Mouse (Mus musculus) midbrain, embryonic 16.5 days (tissue): ENCODE measurements at regions not wholly inside any gene's neighbourhood (a gene's known extent, or its start where the extent isn't known, plus 50 kb on each side); places are given as distances from the start of the nearest gene placed in this dataset.

Experiments
- ATAC-seq: fragments of 200-750 bp; cut with Nextera tagmentation; 2 replicates; pipeline ENCODE4 v1.8.0; 2017; ENCODE audit warnings: moderate TSS enrichment
- H3K27ac ChIP-seq: fragments of 300-500 bp; sonication (generic); 2 replicates; pipeline ENCODE4 v1.5.1; 2014; ENCODE audit warnings: mild to moderate bottlenecking, low read length, mixed read lengths
- H3K27me3 ChIP-seq: fragments of 300-500 bp; sonication (generic); 2 replicates; pipeline ENCODE4 v1.6.1; 2014; ENCODE audit warnings: low read depth, low read length, mixed read lengths; ENCODE audit not compliant: control insufficient read depth, insufficient read depth
- H3K36me3 ChIP-seq: fragments of 300-500 bp; sonication (generic); 2 replicates; pipeline ENCODE4 v1.6.1; 2014; ENCODE audit warnings: mild to moderate bottlenecking, low read length, moderate library complexity, mixed read lengths; ENCODE audit not compliant: control insufficient read depth, insufficient read depth
- H3K4me1 ChIP-seq: fragments of 300-500 bp; sonication (generic); 2 replicates; pipeline ENCODE4 v1.6.1; 2014; ENCODE audit warnings: mild to moderate bottlenecking, low read length, mixed read lengths; ENCODE audit not compliant: control insufficient read depth, insufficient read depth
- H3K4me2 ChIP-seq: fragments of 300-500 bp; sonication (generic); 2 replicates; pipeline ENCODE4 v1.6.1; 2014; ENCODE audit warnings: mild to moderate bottlenecking, low read length, mixed read lengths
- H3K4me3 ChIP-seq: fragments of 300-500 bp; sonication (generic); 2 replicates; pipeline ENCODE4 v1.5.1; 2014; ENCODE audit warnings: low read depth, mild to moderate bottlenecking, low read length, moderate library complexity, mixed read lengths
- H3K9ac ChIP-seq: fragments of 300-500 bp; sonication (generic); 2 replicates; pipeline ENCODE4 v1.6.1; 2014; ENCODE audit warnings: low read depth, low read length, mixed read lengths
- H3K9me3 ChIP-seq: fragments of 300-500 bp; sonication (generic); replicated peaks from 2 replicates; pipeline ENCODE4 v1.6.1; 2014; ENCODE audit warnings: mild to moderate bottlenecking, low read length, mixed read lengths; ENCODE audit not compliant: control insufficient read depth, poor library complexity, severe bottlenecking
- WGBS: fragments of 180-500 bp; shearing (Covaris S2); extraction: QIAGEN DNeasy Blood & Tissue Kit; methylation state at CpG from one replicate; pipeline ENCODE4 v1.1.7; 2014; 5-methylcytosine and 5-hydroxymethylcytosine counted together

DNA sequence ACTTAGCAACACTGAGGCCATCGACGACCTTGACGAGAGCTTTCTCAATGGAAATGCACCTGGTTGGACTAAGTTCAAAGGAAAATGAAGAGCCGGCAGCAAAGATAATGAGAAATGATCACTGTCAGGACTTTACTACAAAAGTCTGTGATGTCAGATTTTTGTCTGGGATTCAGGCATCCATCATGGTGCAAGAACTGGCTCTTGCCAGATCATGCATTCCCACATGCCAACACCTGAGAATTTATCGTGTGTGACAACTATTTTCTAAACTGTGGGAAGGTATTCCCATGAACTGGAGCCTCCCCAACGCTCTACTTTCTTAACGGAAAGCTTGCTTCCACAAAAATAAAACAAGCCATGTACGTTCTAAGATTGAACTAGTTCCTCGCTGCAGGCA lies 58.1 kb downstream of the Irx6 start:
- Histone ChIP-seq H3K4me2 (no peak overlapping the region), H3K4me1 (no peaks in the 10 kb centered on the region), H3K4me3 (no peak overlapping the region), H3K27ac (no peak overlapping the region), H3K36me3 (no peaks in the 10 kb centered on the region), H3K9me3 (no peaks in the 10 kb centered on the region), H3K27me3 (peaks cover 5% of the 10 kb centered on the region), H3K9ac (no peak overlapping the region)
- ATAC-seq = no peak
- 92% methylated on average over 9 of the region's 9 CpGs for WGBS

DNA sequence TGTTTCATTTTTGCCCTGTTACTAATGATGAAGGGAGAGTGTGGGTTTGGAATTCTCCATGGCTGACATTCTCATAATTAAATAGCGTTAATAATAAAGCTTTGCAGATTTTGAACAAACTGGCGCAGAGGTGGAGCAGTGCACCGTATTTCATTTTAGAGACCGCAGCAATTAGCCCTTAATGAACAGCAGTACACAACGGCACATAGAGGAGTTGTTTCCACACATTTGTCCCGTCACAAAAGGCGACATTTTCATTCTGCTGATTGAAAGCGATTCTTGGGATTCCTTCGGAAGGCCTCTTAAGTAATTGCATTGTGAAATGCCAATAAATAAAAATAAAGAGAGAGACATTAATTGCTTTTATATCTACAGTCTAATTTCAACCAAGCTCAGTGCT lies 61.6 kb downstream of the Irx6 start:
- Histone ChIP-seq H3K9ac (no peak overlapping the region), H3K4me3 (no peak overlapping the region), H3K9me3 (no peaks in the 10 kb centered on the region), H3K4me1 (peaks cover 4% of the 10 kb centered on the region; the same call in 1 of the 2 replicates), H3K27me3 (peaks cover 4% of the 10 kb centered on the region; the same call in 1 of the 2 replicates), H3K27ac (no peak overlapping the region), H3K4me2 (no peak overlapping the region), H3K36me3 (no peaks in the 10 kb centered on the region)
- ATAC-seq = no peak
- 69% methylated on average over 9 of the region's 9 CpGs for WGBS

DNA sequence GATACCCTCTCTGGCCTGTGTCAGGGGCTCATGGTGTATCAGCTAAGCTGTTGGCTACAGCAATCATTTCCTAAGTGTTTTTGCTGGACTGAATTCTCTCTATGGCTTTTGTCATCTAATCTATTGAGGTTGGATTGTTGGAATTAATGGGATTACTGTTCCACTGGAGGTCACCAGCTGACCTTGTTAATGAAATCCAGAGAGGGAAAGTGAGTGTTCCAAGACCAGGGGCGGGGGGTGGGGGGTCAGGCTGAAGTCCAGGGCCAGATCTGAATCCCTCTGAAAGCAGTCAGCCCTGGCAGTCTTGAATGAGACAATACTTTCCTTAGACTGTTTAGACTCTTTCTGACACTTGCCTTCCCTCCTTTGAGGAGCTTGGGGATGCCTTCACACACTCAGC lies 64.0 kb downstream of the Irx6 start:
- Histone ChIP-seq H3K9ac (no peak overlapping the region), H3K36me3 (no peaks in the 10 kb centered on the region), H3K4me2 (no peak overlapping the region), H3K27ac (no peak overlapping the region), H3K4me1 (peaks cover 10% of the 10 kb centered on the region), H3K27me3 (peaks cover 4% of the 10 kb centered on the region; the same call in 1 of the 2 replicates), H3K9me3 (no peaks in the 10 kb centered on the region), H3K4me3 (no peak overlapping the region)
- WGBS = 29% methylated on average over 1 of the region's 1 CpGs
- ATAC-seq = no peak

DNA sequence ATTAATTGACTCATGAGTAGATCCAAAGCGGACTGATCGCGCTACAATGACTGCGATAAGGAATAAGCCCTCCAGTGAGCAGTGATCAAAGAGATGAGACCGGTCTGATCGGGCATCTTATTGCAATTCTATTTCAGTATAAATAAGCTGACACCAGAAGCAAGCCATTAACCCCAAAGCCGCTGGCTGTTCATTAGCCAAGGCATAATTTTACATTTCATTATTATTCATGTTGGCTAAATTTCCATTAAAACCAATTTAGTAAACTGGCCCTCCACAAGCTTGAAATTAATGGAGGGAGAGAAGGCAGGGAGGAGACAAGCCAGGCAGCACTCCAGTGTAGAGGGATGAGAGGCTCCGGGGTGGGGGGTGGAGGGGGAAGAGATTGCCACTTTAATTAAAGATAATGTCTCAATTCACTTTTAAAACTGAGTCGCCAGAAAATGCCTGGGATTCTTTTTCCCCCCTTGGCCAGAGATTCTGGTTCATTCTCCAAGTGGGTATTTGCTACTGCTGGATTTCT lies 66.3 kb downstream of the Irx6 start:
- H3K27me3 ChIP-seq = peaks cover 4% of the 10 kb centered on the region; the same call in 1 of the 2 replicates
- peaks cover 18% of the 10 kb centered on the region for H3K4me1 ChIP-seq
- WGBS = 30% methylated on average over 9 of the region's 9 CpGs
- no peak for ATAC-seq
- H3K36me3 ChIP-seq = no peaks in the 10 kb centered on the region
- H3K27ac ChIP-seq = no peak overlapping the region
- no peak overlapping the region for H3K4me2 ChIP-seq
- H3K9ac ChIP-seq = no peak overlapping the region
- no peak overlapping the region for H3K4me3 ChIP-seq
- no peaks in the 10 kb centered on the region for H3K9me3 ChIP-seq

DNA sequence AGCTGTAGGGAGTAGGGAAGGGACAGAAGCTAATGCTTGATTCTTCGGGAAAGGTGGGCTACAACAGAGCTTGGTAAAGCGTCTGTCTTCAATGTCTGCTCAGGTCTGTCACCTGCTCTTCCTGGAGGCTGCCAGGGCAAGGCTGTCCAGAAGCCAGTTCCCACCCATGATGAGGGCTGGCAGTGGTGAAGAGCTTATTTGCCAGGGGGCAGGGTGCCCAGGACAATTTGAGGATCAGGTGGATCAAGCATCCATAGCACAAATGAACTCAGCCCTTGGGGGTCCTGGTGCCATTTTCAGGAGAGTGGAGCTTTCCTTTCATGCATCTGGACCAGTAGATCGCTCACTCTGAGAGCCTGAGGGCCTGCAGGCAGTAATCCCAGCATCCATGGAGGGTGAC lies 67.7 kb downstream of the Irx6 start:
- Histone ChIP-seq H3K27me3 (peaks cover 2% of the 10 kb centered on the region; the same call in 1 of the 2 replicates), H3K4me1 (peaks cover 18% of the 10 kb centered on the region), H3K27ac (no peak overlapping the region), H3K36me3 (no peaks in the 10 kb centered on the region), H3K9me3 (no peaks in the 10 kb centered on the region), H3K4me3 (no peak overlapping the region), H3K9ac (no peak overlapping the region), H3K4me2 (no peak overlapping the region)
- 90% methylated on average over 3 of the region's 3 CpGs for WGBS
- ATAC-seq = no peak

DNA sequence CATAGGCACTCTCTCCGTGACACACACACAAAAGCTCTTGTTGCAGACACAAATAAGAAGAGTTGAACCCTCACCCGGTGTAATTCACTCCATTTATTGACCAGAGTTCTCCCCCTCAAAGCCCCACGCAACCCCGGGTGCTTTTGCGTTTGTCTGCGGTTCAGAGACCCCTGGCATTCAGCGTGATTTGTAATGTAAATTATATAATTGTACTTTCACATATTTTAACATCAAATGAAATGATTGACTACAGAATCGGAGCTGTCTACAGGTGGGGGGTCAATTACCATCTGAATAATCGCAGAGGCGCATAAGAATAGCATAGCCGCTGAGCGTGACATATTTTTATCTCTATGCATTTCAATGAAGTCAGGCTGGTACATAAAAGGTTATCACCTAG lies 69.0 kb downstream of the Irx6 start:
- Histone ChIP-seq H3K9ac (no peak overlapping the region), H3K36me3 (no peaks in the 10 kb centered on the region), H3K4me3 (no peak overlapping the region), H3K27me3 (no peaks in the 10 kb centered on the region), H3K4me1 (peaks cover 23% of the 10 kb centered on the region), H3K4me2 (no peak overlapping the region), H3K27ac (no peak overlapping the region), H3K9me3 (no peaks in the 10 kb centered on the region)
- WGBS = 8% methylated on average over 12 of the region's 12 CpGs
- ATAC-seq = peak; percentile 67; the same call in 1 of the 2 replicates

DNA sequence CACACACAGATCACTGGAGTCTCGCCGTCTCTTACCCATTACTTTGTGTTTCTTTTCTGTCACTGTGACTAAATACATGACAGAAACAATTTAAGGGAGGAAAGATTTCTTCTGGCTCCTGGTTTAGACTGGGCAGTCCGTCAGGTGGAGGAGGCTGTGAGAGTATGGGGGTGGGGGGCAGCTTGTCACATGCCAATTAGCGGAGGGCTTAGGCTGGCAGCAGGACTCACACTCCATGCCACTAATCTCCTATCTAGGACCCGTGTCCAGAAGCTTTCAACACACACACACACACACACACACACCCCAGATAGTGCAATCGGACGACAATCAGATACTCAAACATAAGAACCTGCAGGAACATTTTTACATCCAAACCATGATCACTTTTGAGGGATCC lies 73.0 kb downstream of the Irx6 start:
- no peak for ATAC-seq
- WGBS = 36% methylated on average over 7 of the region's 7 CpGs
- Histone ChIP-seq H3K9me3 (no peaks in the 10 kb centered on the region), H3K9ac (no peak overlapping the region), H3K27me3 (no peaks in the 10 kb centered on the region), H3K4me1 (peaks cover 20% of the 10 kb centered on the region), H3K27ac (no peak overlapping the region), H3K4me3 (no peak overlapping the region), H3K36me3 (no peaks in the 10 kb centered on the region), H3K4me2 (no peak overlapping the region)

DNA sequence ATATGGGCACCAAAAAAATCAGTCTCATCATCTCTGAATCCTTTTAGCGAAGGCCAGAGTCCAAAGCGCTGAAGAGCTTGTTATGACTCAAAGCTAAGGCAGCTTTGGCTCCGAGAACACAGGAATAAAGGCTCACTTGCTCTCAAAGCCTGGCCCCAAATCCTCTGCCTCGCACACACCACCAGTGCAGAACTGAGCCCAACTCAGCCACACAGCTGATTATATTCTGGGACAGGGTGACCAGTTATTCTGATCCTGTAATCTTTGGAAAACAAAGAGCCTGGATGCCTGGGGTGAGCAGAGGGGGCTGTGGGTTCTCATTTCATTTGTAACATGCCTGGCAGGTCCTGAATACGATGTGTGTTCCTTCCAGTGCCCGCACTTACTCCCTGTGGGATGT lies 73.9 kb downstream of the Irx6 start:
- Histone ChIP-seq H3K4me2 (no peak overlapping the region), H3K36me3 (no peaks in the 10 kb centered on the region), H3K4me3 (no peak overlapping the region), H3K4me1 (peaks cover 16% of the 10 kb centered on the region), H3K27me3 (no peaks in the 10 kb centered on the region), H3K9me3 (no peaks in the 10 kb centered on the region), H3K27ac (no peak overlapping the region), H3K9ac (no peak overlapping the region)
- WGBS = 23% methylated on average over 6 of the region's 6 CpGs
- peak; percentile 56; the same call in 1 of the 2 replicates for ATAC-seq

DNA sequence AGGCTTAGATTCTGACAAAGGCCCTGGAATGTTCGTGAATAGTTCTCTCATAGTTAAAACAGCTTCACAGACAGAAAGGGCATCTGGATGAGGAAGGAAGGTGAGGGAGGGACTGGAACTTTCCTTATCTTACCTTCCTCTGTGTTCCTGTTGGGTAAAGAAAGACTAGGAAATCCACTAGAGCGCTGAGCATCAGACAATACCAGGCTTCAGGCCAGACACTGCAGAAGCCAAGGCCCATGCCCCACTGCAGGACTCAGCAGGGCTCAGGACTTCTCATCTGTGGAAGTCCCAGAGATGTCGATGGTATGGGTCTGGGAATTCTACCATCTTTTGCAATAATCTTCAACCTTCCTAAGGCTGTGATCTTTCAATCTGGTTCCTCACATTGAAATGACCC lies 67.2 kb upstream of the Mmp2 start:
- H3K4me3 ChIP-seq = no peak overlapping the region
- no peak overlapping the region for H3K9ac ChIP-seq
- H3K9me3 ChIP-seq = peaks cover 2% of the 10 kb centered on the region; the same call in 1 of the 2 replicates
- no peak overlapping the region for H3K27ac ChIP-seq
- H3K4me1 ChIP-seq = peaks cover 4% of the 10 kb centered on the region; the same call in 1 of the 2 replicates
- H3K27me3 ChIP-seq = no peaks in the 10 kb centered on the region
- 91% methylated on average over 3 of the region's 3 CpGs for WGBS
- H3K36me3 ChIP-seq = no peaks in the 10 kb centered on the region
- ATAC-seq = no peak
- H3K4me2 ChIP-seq = no peak overlapping the region
